Mouse (Mus musculus): ENCODE data around the gene Ech1. TPM values are rescaled to one million over a fixed set of nuclear protein-coding genes. Genes with fewer than 3 reads are reported as not detected.
A peak's percentile ranks its signal among the peaks of the same experiment; 100 is the strongest.

Ech1 gene
- polyA plus RNA-seq, 1 experiment from 2014 or later = 90.7 TPM

DNA sequence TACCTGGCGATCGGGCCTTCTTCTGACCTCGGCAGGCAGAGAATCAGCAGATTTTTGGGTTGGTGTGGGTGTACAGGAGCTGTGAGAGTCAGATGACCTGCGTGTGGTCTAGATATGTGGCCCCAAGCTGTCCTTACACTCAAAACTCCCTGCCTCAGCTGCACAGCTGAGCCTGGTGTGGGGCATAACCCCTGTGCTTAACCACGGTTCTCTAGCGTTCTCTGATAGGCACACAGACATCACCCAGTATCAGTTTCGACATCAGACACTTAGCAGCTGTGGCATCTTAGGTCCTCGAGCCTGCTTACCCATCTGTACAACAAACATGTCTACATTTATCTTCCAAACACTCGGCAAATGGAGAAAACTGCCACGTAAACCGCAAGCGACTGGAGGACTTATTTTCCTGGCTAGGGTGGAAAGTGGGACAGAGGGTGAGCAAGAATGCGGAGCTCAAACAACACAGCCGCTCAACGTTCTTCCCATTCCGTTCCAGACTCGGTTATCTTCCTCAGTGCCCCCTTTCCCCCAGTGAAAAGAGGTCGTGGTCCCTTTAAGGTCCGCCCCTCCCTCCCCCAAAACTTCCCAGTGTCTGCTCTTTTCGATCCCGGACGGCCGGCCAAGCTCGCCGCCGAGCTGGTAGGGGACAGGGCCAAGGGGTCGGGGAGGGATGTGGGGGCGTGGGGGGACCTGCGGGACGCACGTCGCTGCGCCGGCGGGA is 16.6 kb upstream of the Ech1 start, which contains the start of gene Hnrnpl:
Gene Hnrnpl (plus strand): TSS at position 321 of the 721 bp plus-strand sequence.
- DNase-seq (ENCODE audit: low spot score) = no peak
- 5% methylated on average over 35 of the region's 35 CpGs for WGBS

DNA sequence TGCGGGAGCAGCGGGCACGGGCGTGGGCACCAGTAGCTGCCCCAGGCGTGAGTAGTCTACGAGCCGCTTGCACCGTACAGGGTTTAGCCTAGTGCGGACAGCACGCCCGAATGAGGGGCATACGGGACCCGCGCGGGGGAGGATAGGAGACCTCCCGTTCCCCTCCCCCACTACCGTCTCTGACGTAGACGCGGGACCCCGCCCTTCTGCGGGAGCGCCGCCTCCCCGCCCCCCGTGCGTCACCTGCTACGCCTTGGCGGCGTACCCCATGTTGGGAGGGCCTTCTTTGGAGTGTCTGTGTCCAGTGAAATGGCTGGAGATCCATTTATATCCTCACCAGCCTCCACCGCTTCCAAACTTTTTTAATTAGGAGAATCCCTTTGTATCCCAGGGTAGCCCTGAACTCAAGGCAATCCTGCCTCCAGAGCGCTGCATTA is 16.0 kb upstream of the Ech1 start:
- Histone ChIP-seq H3K27me3 (ENCODE audit: low read depth, poor library complexity, severe bottlenecking) (no peaks in the 10 kb centered on the region), H3K36me3 (peaks cover 23% of the 10 kb centered on the region), H3K4me1 (peaks cover 46% of the 10 kb centered on the region), H3K9me3 (replicated peaks) (no peaks in the 10 kb centered on the region), H3K4me3 (peak overlapping the region; percentile 87), H3K27ac (peak overlapping the region; percentile 100)
- DNase-seq (ENCODE audit: low spot score) = peak; percentile 97
- under 1% methylated on average over 32 of the region's 32 CpGs for WGBS

More for the DNA sequence above, 16.6 kb upstream of the Ech1 start, which contains the start of gene Hnrnpl:
- Histone ChIP-seq H3K4me3 (peak within 1 kb of the TSS; percentile 87), H3K4me1 (peaks cover 46% of the 10 kb centered on the region), H3K27me3 (ENCODE audit: low read depth, poor library complexity, severe bottlenecking) (no peaks in the 10 kb centered on the region), H3K36me3 (peaks cover 17% of the 10 kb centered on the region), H3K9me3 (replicated peaks) (no peaks in the 10 kb centered on the region), H3K27ac (peak within 1 kb of the TSS; percentile 100)

DNA sequence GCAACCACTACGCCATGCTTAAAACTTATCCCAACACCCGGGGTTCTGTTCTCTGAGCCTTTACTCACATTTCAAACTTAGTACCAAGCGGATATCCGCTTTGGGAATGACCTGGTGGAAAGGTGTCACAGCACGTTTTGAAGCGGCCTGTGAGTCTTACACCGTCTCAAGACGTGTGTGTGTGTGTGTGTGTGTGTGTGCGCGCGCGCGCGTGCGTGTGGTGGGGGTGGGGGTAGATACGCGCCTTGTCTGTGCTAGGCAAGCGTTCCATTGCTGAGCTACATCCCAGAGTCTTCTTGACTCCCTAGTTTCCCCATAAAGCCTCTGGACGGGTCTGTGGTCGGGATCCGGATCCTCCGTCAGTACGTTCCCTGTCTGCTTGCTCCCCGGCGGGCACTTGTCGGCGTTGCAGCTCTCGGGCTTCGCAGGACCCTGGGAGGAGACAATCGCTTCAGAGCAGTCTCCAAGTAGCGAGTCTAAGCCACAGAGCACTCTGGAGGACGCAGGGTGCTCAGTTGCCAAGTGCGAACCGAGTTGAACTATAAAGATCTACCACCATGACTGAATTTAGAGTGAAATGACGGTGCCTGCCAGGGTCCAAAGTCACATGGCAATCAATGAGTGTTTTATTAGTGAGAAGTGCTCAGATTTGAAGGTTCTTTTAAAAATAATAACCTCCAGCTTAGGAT is 15.5 kb upstream of the Ech1 start:
- peak; percentile 86 for DNase-seq (ENCODE audit: low spot score)
- Histone ChIP-seq H3K27me3 (ENCODE audit: low read depth, poor library complexity, severe bottlenecking) (no peaks in the 10 kb centered on the region), H3K36me3 (peaks cover 29% of the 10 kb centered on the region), H3K4me1 (peaks cover 45% of the 10 kb centered on the region), H3K9me3 (replicated peaks) (no peaks in the 10 kb centered on the region), H3K4me3 (peak overlapping the region; percentile 87), H3K27ac (peak overlapping the region; percentile 100)
- WGBS = under 1% methylated on average over 35 of the region's 35 CpGs

DNA sequence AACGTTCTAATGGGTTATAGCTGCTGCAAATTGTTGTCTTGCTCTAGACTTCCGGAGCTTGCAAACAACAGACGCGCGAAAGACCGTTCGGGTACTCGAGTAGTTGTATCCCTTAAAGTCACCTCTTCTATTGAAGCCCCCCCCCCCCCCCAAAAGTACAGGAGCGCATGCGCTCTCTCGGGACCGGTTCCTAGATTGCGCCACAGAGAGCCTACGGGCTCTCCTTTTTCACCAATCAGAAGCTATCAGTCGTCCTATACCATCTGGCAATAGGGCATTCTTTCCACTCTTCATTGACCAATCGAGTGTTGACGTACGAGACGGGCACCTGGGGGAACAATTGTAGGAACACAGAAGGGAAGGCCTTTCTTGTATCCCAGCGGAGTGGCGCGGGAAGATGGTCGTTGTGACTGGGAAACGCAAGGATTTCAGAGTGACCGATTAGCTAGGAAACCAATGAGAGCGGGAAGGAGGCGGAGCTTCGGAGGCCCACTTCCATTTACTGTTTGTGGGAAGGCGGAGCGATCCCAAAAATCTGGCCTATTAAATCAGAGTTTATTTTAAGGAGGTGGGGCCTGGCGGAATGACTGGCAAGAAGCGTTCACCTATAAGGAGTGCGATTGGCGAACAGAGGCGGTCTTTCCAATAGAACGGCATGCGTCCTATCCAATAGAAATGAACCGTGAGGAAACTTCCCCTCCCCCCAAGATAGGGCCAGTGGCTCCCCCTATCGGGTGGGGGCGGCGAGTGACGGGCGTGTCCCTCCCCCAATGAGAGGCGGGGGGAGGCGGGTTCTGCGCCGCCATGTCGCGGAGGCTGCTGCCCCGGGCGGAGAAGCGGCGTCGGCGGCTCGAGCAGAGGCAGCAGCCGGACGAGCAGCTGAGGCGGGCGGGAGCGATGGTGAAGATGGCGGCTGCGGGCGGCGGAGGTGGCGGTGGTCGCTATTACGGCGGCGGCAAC is 14.6 kb upstream of the Ech1 start:
- peak; percentile 97 for DNase-seq (ENCODE audit: low spot score)
- H3K36me3 ChIP-seq = peaks cover 37% of the 10 kb centered on the region
- peak overlapping the region; percentile 100 for H3K27ac ChIP-seq
- under 1% methylated on average over 69 of the region's 70 CpGs for WGBS
- peak overlapping the region; percentile 87 for H3K4me3 ChIP-seq
- no peaks in the 10 kb centered on the region for H3K9me3 ChIP-seq (replicated peaks)
- H3K4me1 ChIP-seq = peaks cover 50% of the 10 kb centered on the region
- no peaks in the 10 kb centered on the region for H3K27me3 ChIP-seq (ENCODE audit: low read depth, poor library complexity, severe bottlenecking)

DNA sequence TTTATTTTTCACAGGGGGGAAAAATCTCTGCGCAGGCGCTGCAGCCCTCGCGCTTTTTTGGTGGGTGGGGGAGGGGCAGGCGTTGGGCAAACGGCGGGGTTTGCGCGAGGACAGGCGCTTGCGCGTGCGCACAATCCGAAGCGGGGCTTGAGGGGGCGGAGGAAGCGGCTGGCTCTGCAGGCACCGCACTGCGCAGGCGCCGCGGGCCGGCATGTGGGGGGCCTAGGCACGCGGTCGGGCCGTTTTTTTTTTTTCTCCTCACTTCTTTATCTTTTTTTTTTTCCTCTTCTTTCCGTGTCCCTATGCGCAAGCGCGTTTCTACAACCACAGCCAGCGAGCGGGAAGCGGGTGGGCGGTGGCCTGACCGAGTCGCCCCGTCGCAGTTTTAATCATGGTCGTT is 13.8 kb upstream of the Ech1 start:
- peak; percentile 97 for DNase-seq (ENCODE audit: low spot score)
- Histone ChIP-seq H3K27me3 (ENCODE audit: low read depth, poor library complexity, severe bottlenecking) (no peaks in the 10 kb centered on the region), H3K4me3 (peak overlapping the region; percentile 87), H3K27ac (peak overlapping the region; percentile 100), H3K9me3 (replicated peaks) (no peaks in the 10 kb centered on the region), H3K4me1 (peaks cover 59% of the 10 kb centered on the region), H3K36me3 (peaks cover 46% of the 10 kb centered on the region)
- WGBS = 0% methylated on average over 40 of the region's 40 CpGs

DNA sequence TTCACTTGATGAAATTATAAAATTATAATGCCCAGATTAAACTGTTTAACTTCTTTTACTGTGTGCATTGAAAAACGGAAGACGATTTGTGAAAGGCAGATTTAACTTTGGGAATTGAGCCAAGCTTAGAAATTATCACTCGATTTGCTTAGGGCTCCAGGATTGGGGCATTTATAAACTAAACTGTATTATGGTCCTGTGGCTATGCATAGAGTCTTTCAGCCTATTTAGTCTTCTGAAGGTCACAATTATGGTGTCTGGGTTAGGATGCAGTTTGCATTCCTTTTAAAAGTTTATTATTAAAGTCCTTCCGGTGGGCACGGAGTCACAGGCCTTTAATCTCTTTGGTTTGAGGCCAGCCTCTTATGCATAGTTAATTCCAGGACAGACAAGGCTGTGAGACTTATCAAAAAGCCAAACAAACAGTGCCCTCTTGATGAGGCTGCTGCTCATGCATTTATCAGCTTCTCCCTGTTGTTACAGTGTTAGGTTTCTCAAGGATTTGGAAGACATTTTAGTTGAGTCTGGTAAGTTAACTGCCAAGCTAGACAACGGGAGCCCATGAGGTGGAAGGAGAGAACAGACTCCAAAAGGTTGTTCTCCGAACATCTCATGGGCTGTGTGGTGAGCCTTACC is 13.3 kb upstream of the Ech1 start:
- Histone ChIP-seq H3K4me1 (peaks cover 60% of the 10 kb centered on the region), H3K27me3 (ENCODE audit: low read depth, poor library complexity, severe bottlenecking) (no peaks in the 10 kb centered on the region), H3K4me3 (peak overlapping the region; percentile 87), H3K27ac (peak overlapping the region; percentile 100), H3K9me3 (replicated peaks) (no peaks in the 10 kb centered on the region), H3K36me3 (peaks cover 51% of the 10 kb centered on the region)
- WGBS = 19% methylated on average over 7 of the region's 7 CpGs
- no peak for DNase-seq (ENCODE audit: low spot score)

DNA sequence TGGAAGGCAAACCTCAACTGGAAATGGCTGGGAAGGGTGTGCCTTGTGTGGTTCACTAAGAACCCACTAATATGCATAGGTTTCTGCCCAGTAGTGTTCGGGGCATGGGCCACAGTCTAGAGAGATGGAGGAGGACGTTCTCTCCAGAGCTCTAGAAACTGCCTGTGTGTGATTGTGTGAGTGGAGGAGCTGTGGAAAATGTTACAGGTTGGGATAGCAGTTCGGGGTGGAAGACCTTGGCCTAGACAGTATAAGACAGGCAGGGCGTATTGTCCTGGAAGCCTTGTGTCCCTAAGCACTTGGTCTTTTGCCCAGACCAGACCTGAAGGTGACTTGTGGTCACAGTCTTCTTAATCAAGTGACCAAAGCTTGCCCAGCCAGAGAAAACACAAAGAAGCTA is 12.6 kb upstream of the Ech1 start:
- H3K27me3 ChIP-seq (ENCODE audit: low read depth, poor library complexity, severe bottlenecking) = no peaks in the 10 kb centered on the region
- H3K4me3 ChIP-seq = peak overlapping the region; percentile 87
- H3K36me3 ChIP-seq = peaks cover 58% of the 10 kb centered on the region
- no peaks in the 10 kb centered on the region for H3K9me3 ChIP-seq (replicated peaks)
- WGBS = 78% methylated on average over 4 of the region's 4 CpGs
- H3K27ac ChIP-seq = peak overlapping the region; percentile 100; the same call in 1 of the 2 replicates
- peaks cover 63% of the 10 kb centered on the region for H3K4me1 ChIP-seq
- no peak for DNase-seq (ENCODE audit: low spot score)

DNA sequence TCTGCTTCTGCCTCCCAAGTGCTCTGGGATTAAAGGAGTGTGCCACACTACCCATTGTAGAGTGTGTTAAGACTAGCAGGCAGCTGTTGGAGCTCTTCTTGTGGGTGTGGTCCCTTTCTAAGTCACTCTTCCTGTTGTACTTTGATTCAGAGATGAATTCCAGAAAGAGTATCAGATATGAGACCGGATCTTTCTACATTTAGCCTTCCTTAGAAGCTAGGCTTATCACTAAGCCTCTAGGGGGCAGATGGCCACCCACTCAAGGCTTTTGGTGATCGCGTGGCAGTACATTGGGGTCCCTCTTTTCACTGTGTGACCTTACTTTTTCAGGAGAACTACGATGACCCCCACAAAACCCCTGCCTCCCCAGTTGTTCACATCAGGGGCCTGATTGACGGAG is 12.1 kb upstream of the Ech1 start:
- 89% methylated on average over 5 of the region's 5 CpGs for WGBS
- H3K9me3 ChIP-seq (replicated peaks) = no peaks in the 10 kb centered on the region
- no peaks in the 10 kb centered on the region for H3K27me3 ChIP-seq (ENCODE audit: low read depth, poor library complexity, severe bottlenecking)
- peaks cover 59% of the 10 kb centered on the region for H3K4me1 ChIP-seq
- no peak overlapping the region for H3K27ac ChIP-seq
- peaks cover 63% of the 10 kb centered on the region for H3K36me3 ChIP-seq
- peak overlapping the region; percentile 87 for H3K4me3 ChIP-seq
- DNase-seq (ENCODE audit: low spot score) = no peak

DNA sequence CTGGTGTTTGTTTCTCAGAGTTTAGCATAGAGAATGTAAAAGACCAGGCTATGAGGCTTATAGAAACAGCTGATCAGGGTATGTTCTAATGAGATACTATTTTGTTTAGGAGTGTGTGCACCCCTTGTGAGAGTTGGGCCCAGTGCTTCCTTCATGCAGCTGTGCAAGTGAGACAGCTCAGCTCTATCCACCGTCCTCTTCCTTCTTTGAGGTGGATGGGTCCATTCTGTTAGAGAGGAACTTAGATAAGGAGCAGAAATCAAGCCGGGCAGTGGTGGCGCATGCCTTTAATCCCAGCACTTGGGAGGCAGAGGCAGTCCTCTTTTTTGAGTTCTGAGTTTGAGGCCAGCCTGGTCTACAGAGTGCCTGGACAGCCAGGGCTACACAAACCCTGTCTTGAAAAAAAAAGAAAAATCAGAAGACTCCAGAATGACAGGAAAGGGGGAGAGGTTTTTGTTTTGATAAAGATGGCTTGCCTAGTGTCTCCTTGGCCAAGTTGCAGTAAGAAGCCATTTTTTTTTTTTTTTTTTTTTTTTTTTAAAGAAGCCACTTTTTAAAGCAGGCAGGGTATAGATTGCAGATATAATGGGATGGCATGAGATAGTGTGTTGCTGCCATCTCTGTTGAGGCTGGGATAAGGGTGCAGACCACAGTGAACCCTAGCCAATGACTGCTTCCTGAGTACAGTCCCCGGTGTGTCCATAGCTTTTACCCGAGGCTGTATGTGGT is 10.5 kb upstream of the Ech1 start:
- DNase-seq (ENCODE audit: low spot score) = no peak
- Histone ChIP-seq H3K9me3 (replicated peaks) (no peaks in the 10 kb centered on the region), H3K4me3 (0 out of 2 replicates have a peak overlapping the region, but pooled peaks have one; percentile 87), H3K4me1 (peaks cover 48% of the 10 kb centered on the region), H3K27me3 (ENCODE audit: low read depth, poor library complexity, severe bottlenecking) (no peaks in the 10 kb centered on the region), H3K36me3 (peaks cover 78% of the 10 kb centered on the region), H3K27ac (no peak overlapping the region)
- 90% methylated on average over 5 of the region's 5 CpGs for WGBS

DNA sequence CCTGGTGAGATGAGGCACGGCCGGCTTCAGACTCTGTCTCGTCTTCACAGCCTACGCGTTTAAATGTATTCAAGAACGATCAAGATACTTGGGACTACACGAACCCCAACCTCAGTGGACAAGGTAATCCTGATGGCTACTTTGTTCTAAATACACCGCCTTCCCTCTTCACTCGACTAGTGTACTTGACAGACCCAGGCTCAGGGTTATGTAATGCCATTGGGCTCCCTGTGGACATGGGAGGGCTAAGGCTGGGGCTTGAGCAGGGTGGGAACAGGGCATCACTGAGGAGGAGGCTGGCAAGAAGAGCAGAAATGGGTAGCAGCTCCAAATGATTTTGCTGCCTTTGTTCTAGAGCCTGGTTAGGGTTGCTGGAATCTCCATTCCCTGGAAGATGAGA is 9.8 kb upstream of the Ech1 start:
- Histone ChIP-seq H3K4me3 (no peak overlapping the region), H3K27me3 (ENCODE audit: low read depth, poor library complexity, severe bottlenecking) (no peaks in the 10 kb centered on the region), H3K27ac (no peak overlapping the region), H3K4me1 (peaks cover 50% of the 10 kb centered on the region), H3K9me3 (replicated peaks) (no peaks in the 10 kb centered on the region), H3K36me3 (peaks cover 86% of the 10 kb centered on the region)
- no peak for DNase-seq (ENCODE audit: low spot score)
- 94% methylated on average over 9 of the region's 9 CpGs for whole genome bisulfite sequencing

DNA sequence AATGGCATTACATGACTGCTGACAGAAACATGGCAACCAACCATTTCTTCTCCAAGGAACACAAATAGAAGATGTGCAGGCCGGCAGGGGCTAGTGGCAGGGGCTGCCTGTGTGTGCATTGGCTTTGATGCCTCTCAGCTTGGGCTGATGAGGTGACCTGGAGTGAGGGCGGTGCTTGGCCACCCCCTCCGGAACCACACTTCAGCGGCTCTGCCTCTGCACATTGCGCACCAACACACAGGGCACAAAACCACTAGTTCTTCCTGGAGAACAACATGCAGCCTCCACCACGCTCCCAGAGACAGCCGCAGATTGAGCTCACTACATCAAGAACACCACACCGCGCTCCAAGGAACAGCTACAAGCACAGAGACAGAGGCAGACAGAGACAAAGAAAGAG is 8.8 kb upstream of the Ech1 start:
- no peak overlapping the region for H3K27ac ChIP-seq
- no peak for DNase-seq (ENCODE audit: low spot score)
- no peak overlapping the region for H3K4me3 ChIP-seq
- H3K27me3 ChIP-seq (ENCODE audit: low read depth, poor library complexity, severe bottlenecking) = no peaks in the 10 kb centered on the region
- H3K9me3 ChIP-seq (replicated peaks) = no peaks in the 10 kb centered on the region
- H3K36me3 ChIP-seq = peaks cover 95% of the 10 kb centered on the region
- H3K4me1 ChIP-seq = peaks cover 50% of the 10 kb centered on the region
- 94% methylated on average over 9 of the region's 9 CpGs for WGBS
